Mouse (Mus musculus): Measurements from ENCODE around the gene Jmjd1c. TPM values are rescaled to one million over a fixed set of nuclear protein-coding genes. Genes with fewer than 3 reads are reported as not detected.

Gene Jmjd1c
- polyA plus RNA-seq, 1 experiment, result 10.3 TPM

GRCm38 (mm10) chr10:67249486-67249885, 153.6 kb downstream of the Jmjd1c start:
- no peak for TF ChIP-seq GATA1 (IDR thresholded peaks at IDR 0.05; ENCODE audit: low read length)

- TF ChIP-seq GATA1 (IDR thresholded peaks at IDR 0.05; ENCODE audit: low read length), result no peak
Measured at GRCm38 (mm10) chr10:67250846-67251245, 154.9 kb downstream of the Jmjd1c start.

- no peak for TF ChIP-seq GATA1 (IDR thresholded peaks at IDR 0.05; ENCODE audit: low read length)
Measured at GRCm38 (mm10) chr10:67252353-67252752, 156.4 kb downstream of the Jmjd1c start.

- no peak for TF ChIP-seq GATA1 (IDR thresholded peaks at IDR 0.05; ENCODE audit: low read length)
Measured at GRCm38 (mm10) chr10:67253115-67253514, 157.2 kb downstream of the Jmjd1c start.

GRCm38 (mm10) chr10:67264852-67265251, 168.9 kb downstream of the Jmjd1c start:
- no peak for TF ChIP-seq GATA1 (IDR thresholded peaks at IDR 0.05; ENCODE audit: low read length)

GRCm38 (mm10) chr10:67275916-67276315, 180.0 kb downstream of the Jmjd1c start:
- no peak for TF ChIP-seq GATA1 (IDR thresholded peaks at IDR 0.05; ENCODE audit: low read length)

- TF ChIP-seq GATA1 (IDR thresholded peaks at IDR 0.05; ENCODE audit: low read length), result no peak
Measured at GRCm38 (mm10) chr10:67281852-67282251, 185.9 kb downstream of the Jmjd1c start.

GRCm38 (mm10) chr10:67282531-67282930, 186.6 kb downstream of the Jmjd1c start:
- no peak for TF ChIP-seq GATA1 (IDR thresholded peaks at IDR 0.05; ENCODE audit: low read length)

- TF ChIP-seq GATA1 (IDR thresholded peaks at IDR 0.05; ENCODE audit: low read length), result no peak
Measured at GRCm38 (mm10) chr10:67283516-67283915, 187.6 kb downstream of the Jmjd1c start.

- TF ChIP-seq GATA1 (IDR thresholded peaks at IDR 0.05; ENCODE audit: low read length), result no peak
Measured at GRCm38 (mm10) chr10:67284311-67284710, 188.4 kb downstream of the Jmjd1c start.

GRCm38 (mm10) chr10:67284761-67285175, 188.8 kb downstream of the Jmjd1c start:
- no peak for TF ChIP-seq GATA1 (IDR thresholded peaks at IDR 0.05; ENCODE audit: low read length)

- no peak for TF ChIP-seq GATA1 (IDR thresholded peaks at IDR 0.05; ENCODE audit: low read length)
Measured at GRCm38 (mm10) chr10:67285176-67285814, 189.4 kb downstream of the Jmjd1c start, which contains the start of gene Nrbf2. Gene Nrbf2, minus strand, starts transcription at chr10:67285305.

GRCm38 (mm10) chr10:67287877-67288276, 192.0 kb downstream of the Jmjd1c start:
- no peak for TF ChIP-seq GATA1 (IDR thresholded peaks at IDR 0.05; ENCODE audit: low read length)

GRCm38 (mm10) chr10:67290622-67291021, 194.7 kb downstream of the Jmjd1c start:
- TF ChIP-seq GATA1 (IDR thresholded peaks at IDR 0.05; ENCODE audit: low read length), result no peak

- TF ChIP-seq GATA1 (IDR thresholded peaks at IDR 0.05; ENCODE audit: low read length), result no peak
Measured at GRCm38 (mm10) chr10:67291087-67291486, 195.2 kb downstream of the Jmjd1c start.

GRCm38 (mm10) chr10:67295331-67295730, 199.4 kb downstream of the Jmjd1c start:
- TF ChIP-seq GATA1 (IDR thresholded peaks at IDR 0.05; ENCODE audit: low read length), result no peak

GRCm38 (mm10) chr10:67295938-67296466, 200.1 kb downstream of the Jmjd1c start:
- TF ChIP-seq GATA1 (IDR thresholded peaks at IDR 0.05; ENCODE audit: low read length), result peak; percentile 28
